Mouse (Mus musculus) cerebellum, adult 9-11 months (tissue): ENCODE results near the gene Spon1.

Source experiments
- DNase-seq: peaks from one replicate; pipeline ENCODE4 v3.0.0; 2022

Gene Spon1

DNA sequence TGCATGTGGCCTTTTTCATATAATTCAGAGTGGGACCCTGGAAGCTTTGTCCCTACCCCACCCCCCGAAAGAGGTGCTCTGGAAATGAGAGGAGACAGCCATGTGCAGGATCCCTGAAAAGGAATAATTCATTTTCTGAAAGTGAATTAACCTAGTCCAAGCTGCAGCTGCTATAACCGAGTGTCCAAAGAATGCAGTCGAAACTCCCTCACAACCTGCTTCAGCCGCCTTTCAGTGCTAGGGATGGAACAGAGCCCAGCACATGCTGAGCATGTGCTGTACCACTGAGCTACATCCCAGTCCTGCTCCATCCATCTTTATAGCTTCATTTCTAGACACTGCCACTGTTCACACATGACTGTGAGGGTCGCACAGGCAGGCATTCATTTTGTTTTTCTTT lies 79.4 kb downstream of the Spon1 start:
- no peak for DNase-seq

GRCm38 (mm10) chr7:113846553-113846952 lies 80.8 kb downstream of the Spon1 start:
- DNase-seq = no peak

DNA sequence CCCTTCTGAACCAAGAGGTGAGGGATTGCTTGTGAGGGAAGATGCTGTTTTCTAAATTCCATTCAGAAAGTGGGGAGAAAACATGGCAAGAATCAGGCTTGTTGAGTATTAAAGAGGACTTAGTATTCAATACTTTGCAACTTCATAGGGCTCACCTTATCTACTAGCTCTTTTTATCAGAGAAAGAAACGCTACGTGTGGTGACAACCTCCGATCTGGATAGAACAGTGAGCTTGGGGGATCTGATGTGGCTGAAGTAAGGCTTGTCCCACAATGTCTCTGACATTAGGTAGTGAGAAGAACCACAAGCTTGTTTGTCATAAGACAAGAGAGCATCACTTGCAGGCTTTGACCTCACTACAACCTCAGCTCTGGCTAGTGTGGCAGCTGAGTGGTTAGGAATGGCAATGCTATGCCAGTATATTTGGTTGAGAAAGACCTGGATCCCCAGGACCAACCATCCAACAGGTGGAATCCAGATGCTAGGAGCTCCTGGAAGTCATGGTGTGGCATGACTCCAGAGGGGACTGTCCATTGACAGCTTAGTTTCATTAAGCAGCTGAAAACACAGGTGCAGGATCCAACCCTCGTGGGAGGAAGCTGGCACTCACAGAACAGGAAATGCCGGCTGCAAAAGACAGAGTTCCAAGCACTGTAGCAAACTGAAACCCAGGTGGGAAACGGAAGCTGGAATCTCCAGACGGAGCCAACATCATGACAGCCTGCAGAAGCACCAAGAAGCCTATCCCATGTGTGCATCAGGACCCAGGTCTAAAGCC lies 81.4 kb downstream of the Spon1 start:
- DNase-seq = no peak

- no peak for DNase-seq
These were observed 84.6 kb downstream of the Spon1 start for GRCm38 (mm10) chr7:113850389-113850788.

DNA sequence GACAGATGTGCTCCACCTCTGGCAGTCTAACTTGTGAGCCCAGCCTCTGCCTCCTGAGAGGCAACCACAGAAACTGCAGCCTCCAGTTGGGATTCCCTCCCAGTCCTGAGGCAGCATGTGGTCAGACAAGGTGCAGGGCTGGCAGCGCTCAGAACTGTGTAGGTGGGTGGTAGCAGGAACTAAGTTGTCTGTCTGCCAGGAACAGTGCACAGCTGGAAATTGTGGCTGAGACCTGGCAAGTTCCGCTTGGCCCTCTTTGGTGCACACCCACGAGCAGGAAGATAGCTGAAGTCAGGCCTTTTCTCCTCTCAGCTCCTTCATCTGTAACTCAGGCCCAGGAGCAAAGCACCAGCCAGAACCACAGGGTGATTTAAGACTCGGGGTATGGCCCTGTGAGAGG lies 89.6 kb downstream of the Spon1 start:
- no peak for DNase-seq

DNA sequence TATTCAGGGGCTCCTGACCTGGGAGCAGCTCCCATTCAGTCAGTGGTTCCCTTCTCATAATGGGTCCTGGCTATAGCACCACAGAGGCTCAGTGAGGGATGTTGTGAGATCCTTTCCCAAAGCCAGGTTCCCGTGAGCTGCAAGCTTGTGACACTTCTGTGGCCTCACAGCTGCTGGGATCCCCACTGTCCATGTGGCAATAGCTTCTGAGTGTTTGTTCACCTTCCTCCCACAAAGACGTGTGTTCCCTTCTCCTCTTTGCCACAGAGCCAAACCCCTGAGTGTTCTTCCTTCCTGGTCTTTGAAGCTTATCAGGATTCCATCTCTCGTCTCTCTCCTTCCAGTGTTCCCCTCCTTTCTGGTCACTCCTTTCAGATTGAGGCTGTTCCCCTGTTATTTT lies 90.3 kb downstream of the Spon1 start:
- no peak for DNase-seq

GRCm38 (mm10) chr7:113859480-113859881 lies 93.7 kb downstream of the Spon1 start:
- DNase-seq = no peak

DNA sequence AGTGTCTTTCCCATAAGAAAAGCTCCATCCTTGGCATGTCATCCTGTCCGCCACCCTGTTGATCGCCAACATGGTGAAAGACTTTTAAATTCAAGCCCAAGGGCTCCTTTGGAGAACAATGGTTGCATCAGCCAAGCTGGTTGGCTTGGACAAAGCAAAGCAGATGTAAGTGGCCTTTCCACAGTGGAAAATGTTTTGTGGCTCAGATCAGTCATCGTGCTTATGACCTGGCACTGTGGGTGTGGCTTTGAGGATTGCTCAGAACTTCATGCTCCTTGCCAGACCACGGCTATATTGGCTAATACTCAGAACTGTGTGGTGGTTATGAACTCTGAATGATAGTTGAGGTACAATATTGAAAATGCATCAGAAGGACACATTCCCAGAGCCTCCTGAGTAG lies 96.2 kb downstream of the Spon1 start:
- no peak for DNase-seq

- no peak for DNase-seq
These were observed 107.0 kb downstream of the Spon1 start for GRCm38 (mm10) chr7:113872846-113873245.

DNA sequence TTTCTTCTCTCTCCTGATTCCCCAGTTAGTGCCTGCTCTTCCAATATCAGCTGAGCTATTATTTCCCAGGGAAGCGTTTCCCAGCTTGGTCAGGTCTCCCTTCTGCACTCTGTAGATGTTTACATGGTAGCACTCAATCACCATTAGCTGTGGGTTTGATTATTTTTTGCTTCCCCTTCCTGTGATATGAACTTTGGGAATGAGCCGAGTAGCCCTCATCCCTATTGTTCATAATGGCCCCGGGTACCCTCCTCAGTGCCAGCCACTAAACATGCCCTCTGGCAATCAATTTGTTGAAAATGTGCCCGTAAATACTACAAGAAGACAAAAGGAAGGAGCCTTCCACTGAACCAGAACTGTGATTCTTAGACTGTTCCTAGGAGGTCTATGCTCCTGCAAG lies 111.7 kb downstream of the Spon1 start:
- DNase-seq = no peak

DNA sequence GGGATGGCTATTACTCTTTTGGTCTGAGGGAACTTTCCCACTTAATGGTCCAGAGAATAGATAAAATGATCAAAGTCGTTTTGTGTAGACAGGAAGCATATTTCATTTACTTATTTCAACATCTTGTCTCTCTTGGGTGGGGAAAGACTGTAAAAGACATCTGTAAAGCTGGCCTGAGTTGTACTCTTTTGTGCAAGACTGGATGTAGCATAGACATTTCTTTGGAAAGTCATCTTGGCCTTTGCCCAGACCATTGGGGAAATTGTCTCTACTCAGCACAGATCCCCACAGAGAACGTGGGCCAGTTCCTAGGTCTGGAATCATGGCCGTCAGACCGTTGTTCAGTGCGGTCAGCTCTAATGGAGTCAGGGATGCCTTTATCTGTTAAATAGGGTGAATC lies 112.1 kb downstream of the Spon1 start:
- no peak for DNase-seq

DNA sequence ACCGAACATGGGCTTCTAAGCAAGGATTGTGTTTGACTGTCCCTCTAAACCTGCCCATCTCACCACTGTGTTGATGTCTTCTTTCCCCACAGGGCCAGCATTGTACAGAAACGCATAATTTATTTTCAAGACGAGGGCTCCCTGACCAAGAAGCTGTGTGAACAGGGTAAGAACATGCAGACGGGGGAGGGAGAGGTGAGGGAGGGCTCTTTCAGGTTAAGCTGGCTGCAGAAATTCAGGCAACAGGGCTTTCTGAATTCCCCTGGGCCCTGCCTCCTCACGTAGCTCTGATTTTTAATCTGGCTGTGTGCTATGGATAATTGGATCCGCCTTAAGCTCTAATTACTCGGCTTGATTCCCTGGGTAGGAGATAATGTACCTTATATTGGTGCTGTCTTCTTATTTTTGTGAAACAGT lies 113.3 kb downstream of the Spon1 start:
- no peak for DNase-seq

DNA sequence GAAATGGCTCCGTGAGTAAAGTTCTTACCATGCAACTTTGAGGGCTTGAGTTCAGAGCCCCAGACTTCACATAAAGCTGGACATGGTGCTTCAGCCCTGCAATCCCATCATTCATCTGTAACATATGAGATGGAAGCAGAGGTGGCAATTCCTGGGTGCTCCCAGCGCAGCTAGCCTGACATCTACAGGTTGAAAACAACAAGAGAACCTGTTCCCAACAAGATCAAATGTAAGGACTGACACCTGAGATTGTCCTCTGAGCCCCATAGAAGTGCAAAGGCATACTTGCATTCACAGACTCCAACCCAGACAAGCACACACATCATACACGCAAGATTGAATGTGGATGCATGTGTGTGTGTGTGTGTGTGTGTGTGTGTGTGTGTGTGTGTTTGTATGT lies 114.2 kb downstream of the Spon1 start:
- no peak for DNase-seq

- DNase-seq = no peak
These were observed 125.0 kb downstream of the Spon1 start for GRCm38 (mm10) chr7:113890782-113891181.

DNA sequence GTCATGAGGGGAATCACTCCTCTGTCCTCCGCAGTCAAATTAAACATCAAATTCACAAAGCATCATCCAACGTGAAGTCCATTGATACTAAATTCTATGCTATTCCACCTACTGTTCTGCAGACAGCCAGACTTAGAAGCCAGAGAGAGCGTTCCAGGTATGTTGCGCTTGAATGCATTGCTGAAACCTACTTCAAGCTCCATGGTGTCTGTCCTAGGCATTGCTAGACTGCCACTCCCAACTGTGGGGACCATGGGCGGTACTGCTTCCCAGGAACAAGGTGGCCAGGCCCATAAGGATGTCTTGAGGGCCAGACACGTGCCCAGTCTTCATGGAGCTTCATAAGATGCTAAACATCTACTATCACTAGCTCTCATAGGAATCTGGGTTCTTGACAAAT lies 125.7 kb downstream of the Spon1 start:
- DNase-seq = no peak

- DNase-seq = no peak
These were observed 128.3 kb downstream of the Spon1 start for GRCm38 (mm10) chr7:113893944-113894662.

- no peak for DNase-seq
These were observed 129.5 kb downstream of the Spon1 start for GRCm38 (mm10) chr7:113895266-113895665.

GRCm38 (mm10) chr7:113898388-113898787 lies 132.6 kb downstream of the Spon1 start:
- DNase-seq = no peak

GRCm38 (mm10) chr7:113901511-113901910 lies 135.7 kb downstream of the Spon1 start:
- no peak for DNase-seq

GRCm38 (mm10) chr7:113901941-113902515 lies 136.2 kb downstream of the Spon1 start:
- no peak for DNase-seq

DNA sequence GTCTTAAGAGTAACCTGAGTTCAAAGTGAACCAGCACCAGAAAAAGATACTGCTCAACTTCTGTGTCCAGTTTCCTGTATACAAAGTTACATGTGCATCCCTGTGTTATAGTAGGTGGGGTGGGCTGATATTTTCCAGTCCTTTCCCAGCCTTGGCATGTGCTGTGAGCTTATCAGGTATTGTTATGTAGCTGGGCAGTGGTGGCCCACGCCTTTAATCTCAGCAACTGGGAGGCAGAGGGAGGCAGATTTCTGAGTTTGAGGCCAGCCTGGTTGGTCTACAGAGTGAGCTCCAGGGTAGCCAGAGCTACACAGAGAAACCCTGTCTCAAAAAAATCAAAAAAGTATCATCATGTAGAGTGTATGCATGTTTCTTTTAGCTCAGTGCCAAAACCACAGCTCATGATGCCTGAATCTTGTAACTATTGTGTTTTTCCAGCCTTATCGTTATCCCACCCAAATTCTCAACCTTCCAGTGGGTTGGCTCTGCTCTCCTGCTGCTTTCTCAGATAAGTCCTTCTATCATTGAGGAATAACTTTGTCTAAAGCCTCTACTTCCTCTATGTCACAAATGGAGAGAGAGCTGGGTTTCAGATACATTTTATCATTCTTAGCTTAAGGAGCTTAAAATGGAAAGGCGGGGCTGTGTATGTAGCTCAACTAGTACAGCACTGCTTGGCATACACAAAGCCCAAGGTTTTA lies 137.5 kb downstream of the Spon1 start:
- DNase-seq = no peak

DNA sequence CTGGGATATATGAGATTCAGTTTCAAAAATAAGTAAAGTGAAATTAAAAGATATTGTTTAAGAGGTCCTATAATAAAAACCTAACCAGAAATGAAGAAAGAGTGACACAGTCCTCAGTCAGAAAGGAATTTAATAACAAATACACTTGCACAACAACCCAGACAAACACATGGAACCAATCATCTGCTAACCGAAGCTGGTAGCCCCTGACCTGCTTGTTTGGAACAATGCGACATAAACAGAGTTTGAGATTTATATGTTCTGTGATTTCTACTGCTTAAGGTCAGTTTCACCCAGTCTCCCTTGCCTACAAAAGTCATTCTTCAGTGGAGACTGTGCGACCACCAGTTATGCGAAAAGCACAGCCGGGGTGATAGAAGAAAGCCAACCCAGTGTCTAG lies 138.1 kb downstream of the Spon1 start:
- DNase-seq = no peak

- DNase-seq = no peak
These were observed 138.6 kb downstream of the Spon1 start for GRCm38 (mm10) chr7:113904348-113904895.
